Mouse (Mus musculus) embryonic facial prominence, embryonic 13.5 days (tissue): ENCODE results near the gene Gpc5. TPM values are rescaled to one million over a fixed set of nuclear protein-coding genes. Genes with fewer than 3 reads are reported as not detected.

Experiments used
- ATAC-seq: fragments of 200-750 bp; cut with Nextera tagmentation; 2 replicates; pipeline ENCODE4 v1.8.0; 2017; ENCODE audit warnings: low read depth; ENCODE audit not compliant: insufficient number of reproducible peaks, insufficient read depth, low FRiP score, low TSS enrichment
- H3K27ac ChIP-seq: fragments of 300-500 bp; sonication (generic); 2 replicates; pipeline ENCODE4 v1.5.1; 2015; ENCODE audit warnings: moderate library complexity, mild to moderate bottlenecking, inconsistent platforms
- H3K27me3 ChIP-seq: fragments of 300-500 bp; sonication (generic); 2 replicates; pipeline ENCODE4 v1.6.1; 2015; ENCODE audit warnings: mild to moderate bottlenecking, inconsistent platforms
- H3K36me3 ChIP-seq: fragments of 300-500 bp; sonication (generic); 2 replicates; pipeline ENCODE4 v1.6.1; 2015; ENCODE audit warnings: mild to moderate bottlenecking, inconsistent platforms
- H3K4me1 ChIP-seq: fragments of 300-500 bp; sonication (generic); 2 replicates; pipeline ENCODE4 v1.6.1; 2015; ENCODE audit warnings: inconsistent platforms
- H3K4me2 ChIP-seq: fragments of 300-500 bp; sonication (generic); 2 replicates; pipeline ENCODE4 v1.6.1; 2015; ENCODE audit warnings: moderate library complexity, mild to moderate bottlenecking, inconsistent platforms
- H3K4me3 ChIP-seq: fragments of 300-500 bp; sonication (generic); 2 replicates; pipeline ENCODE4 v1.5.1; 2015; ENCODE audit warnings: mild to moderate bottlenecking, inconsistent platforms
- H3K9ac ChIP-seq: fragments of 300-500 bp; sonication (generic); 2 replicates; pipeline ENCODE4 v1.6.1; 2015; ENCODE audit warnings: mild to moderate bottlenecking, inconsistent platforms
- H3K9me3 ChIP-seq: fragments of 300-500 bp; sonication (generic); 2 replicates; pipeline ENCODE4 v1.6.1; 2016; ENCODE audit warnings: inconsistent platforms
- WGBS: fragments of 180-500 bp; shearing (Covaris S2); methylation state at CpG from one replicate; pipeline ENCODE4 v1.1.7; 2015; ENCODE audit warnings: mixed read lengths; 5-methylcytosine and 5-hydroxymethylcytosine counted together
- polyA plus RNA-seq: library from polyadenylated mRNA; unstranded; fragments of >200 nt; fragmentation: Nextera tagmentation; extraction: Ambion mirVana; gene quantifications from 2 replicates; pipeline ENCODE4 v1.2.1, GENCODE M21; 2015

Gene Gpc5
- polyA plus RNA-seq, 1 experiment from 2014 or later: 1.5 TPM

GRCm38 (mm10) chr14:115444789-115445770 is 353.1 kb downstream of the Gpc5 start:
- WGBS: 78% methylated on average over 10 of the region's 10 CpGs
- Histone ChIP-seq H3K4me3 (no peak overlapping the region), H3K27me3 (no peaks in the 10 kb centered on the region), H3K9me3 (no peaks in the 10 kb centered on the region), H3K9ac (no peak overlapping the region), H3K36me3 (no peaks in the 10 kb centered on the region), H3K4me2 (no peak overlapping the region), H3K4me1 (no peaks in the 10 kb centered on the region), H3K27ac (no peak overlapping the region)
- no peak for ATAC-seq

DNA sequence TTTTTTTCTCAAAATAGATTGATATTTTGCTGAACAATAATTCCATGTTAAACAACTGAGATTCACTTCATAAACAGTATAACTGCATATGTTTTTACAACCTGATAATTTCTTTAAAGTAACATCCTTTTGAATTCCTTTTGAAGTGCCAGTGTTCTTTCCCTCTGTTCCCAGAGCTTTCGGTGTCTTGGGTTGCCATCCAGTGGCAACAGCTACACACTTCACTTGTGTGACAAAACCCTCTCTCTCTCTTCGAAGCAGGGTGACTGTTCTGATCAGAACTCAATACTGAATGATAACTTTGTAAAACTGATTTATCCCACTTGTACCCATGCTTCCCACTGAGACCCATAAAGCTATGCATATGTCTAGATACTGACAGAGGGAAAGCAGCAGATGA is 358.9 kb downstream of the Gpc5 start:
- ATAC-seq: no peak
- Histone ChIP-seq H3K9ac (no peak overlapping the region), H3K36me3 (no peaks in the 10 kb centered on the region), H3K4me1 (no peaks in the 10 kb centered on the region), H3K9me3 (no peaks in the 10 kb centered on the region), H3K4me2 (no peak overlapping the region), H3K4me3 (no peak overlapping the region), H3K27me3 (no peaks in the 10 kb centered on the region), H3K27ac (no peak overlapping the region)
- WGBS: 50% methylated on average over 2 of the region's 2 CpGs

DNA sequence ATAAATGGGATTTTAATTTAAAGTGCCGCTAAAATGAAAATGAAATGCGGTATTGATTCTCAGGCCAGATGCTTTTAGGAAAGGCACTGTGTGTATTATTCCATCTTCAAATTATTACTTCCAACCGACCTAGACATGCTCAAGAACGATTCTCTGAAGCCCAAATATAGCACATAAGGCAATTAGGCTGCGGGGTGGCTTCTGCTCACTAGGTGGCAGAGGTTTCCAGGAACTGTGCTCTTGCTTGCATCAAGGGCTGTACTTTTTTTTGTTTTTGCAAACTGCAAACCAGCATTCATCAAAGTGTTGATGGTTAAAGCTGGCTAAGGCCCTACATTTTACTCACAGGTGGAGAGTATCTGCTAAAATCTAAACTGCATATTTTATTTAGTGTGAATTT is 375.9 kb downstream of the Gpc5 start:
- no peaks in the 10 kb centered on the region for H3K27me3 ChIP-seq
- 56% methylated on average over 5 of the region's 5 CpGs for WGBS
- H3K4me2 ChIP-seq: no peak overlapping the region
- no peaks in the 10 kb centered on the region for H3K36me3 ChIP-seq
- H3K9me3 ChIP-seq: no peaks in the 10 kb centered on the region
- peaks cover 3% of the 10 kb centered on the region; the same call in 1 of the 2 replicates for H3K4me1 ChIP-seq
- H3K4me3 ChIP-seq: no peak overlapping the region
- H3K9ac ChIP-seq: no peak overlapping the region
- ATAC-seq: no peak
- H3K27ac ChIP-seq: no peak overlapping the region

- no peaks in the 10 kb centered on the region for H3K36me3 ChIP-seq
- WGBS: 47% methylated on average over 4 of the region's 4 CpGs
- H3K4me3 ChIP-seq: no peak overlapping the region
- H3K4me1 ChIP-seq: peaks cover 7% of the 10 kb centered on the region; the same call in 1 of the 2 replicates
- no peak for ATAC-seq
- no peaks in the 10 kb centered on the region for H3K9me3 ChIP-seq
- no peak overlapping the region for H3K4me2 ChIP-seq
- H3K27me3 ChIP-seq: no peaks in the 10 kb centered on the region
- no peak overlapping the region for H3K27ac ChIP-seq
- no peak overlapping the region for H3K9ac ChIP-seq
These were observed 383.2 kb downstream of the Gpc5 start for GRCm38 (mm10) chr14:115475234-115475633.

DNA sequence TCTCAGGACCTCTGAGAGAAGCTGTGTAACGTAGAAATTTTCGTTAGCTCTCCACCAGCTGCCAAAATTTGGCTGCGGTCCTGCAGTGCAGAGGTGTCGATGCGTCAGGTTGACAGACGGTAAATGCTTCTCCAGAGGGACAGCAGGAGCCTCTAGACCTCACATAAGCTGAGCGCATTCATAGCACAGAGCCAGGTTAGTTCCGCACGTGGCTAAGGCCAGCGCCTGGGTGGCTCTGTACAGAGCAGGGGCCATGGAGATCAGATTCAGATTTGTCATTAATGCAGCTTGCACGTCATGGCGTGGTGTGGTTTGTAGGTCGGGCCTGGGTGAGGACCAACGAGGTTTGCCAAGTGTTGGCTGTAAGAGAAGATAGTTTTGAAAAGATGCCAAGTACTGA is 385.3 kb downstream of the Gpc5 start:
- ATAC-seq: no peak
- H3K36me3 ChIP-seq: no peaks in the 10 kb centered on the region
- peaks cover 7% of the 10 kb centered on the region; the same call in 1 of the 2 replicates for H3K4me1 ChIP-seq
- no peaks in the 10 kb centered on the region for H3K9me3 ChIP-seq
- no peak overlapping the region for H3K27ac ChIP-seq
- H3K4me3 ChIP-seq: no peak overlapping the region
- WGBS: 68% methylated on average over 14 of the region's 14 CpGs
- no peaks in the 10 kb centered on the region for H3K27me3 ChIP-seq
- no peak overlapping the region for H3K4me2 ChIP-seq
- no peak overlapping the region for H3K9ac ChIP-seq

DNA sequence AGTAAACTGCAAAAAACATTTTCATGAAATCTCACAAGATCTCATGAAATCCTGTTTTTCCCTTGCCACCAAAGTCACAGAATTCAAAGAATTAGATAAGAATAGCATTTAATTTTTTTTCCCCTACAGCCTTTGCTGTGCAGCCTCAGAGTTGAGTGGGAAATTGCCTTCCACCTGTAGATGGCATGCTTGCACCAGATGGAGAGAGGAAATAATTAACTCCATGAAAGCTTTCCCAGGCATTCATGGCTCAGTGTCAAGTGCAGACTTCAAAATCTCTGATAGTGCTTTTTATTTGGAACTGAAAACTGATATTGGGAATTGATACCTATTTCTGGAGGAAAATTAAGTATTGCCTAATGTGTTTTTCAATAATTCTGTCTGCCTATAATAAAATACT is 393.1 kb downstream of the Gpc5 start:
- H3K4me2 ChIP-seq: no peak overlapping the region
- H3K4me1 ChIP-seq: no peaks in the 10 kb centered on the region
- H3K36me3 ChIP-seq: no peaks in the 10 kb centered on the region
- H3K4me3 ChIP-seq: no peak overlapping the region
- H3K27me3 ChIP-seq: no peaks in the 10 kb centered on the region; the same call in 1 of the 2 replicates
- H3K9me3 ChIP-seq: no peaks in the 10 kb centered on the region
- ATAC-seq: no peak
- no peak overlapping the region for H3K9ac ChIP-seq
- no peak overlapping the region for H3K27ac ChIP-seq

GRCm38 (mm10) chr14:115500794-115501193 is 408.8 kb downstream of the Gpc5 start:
- no peak overlapping the region for H3K4me3 ChIP-seq
- no peaks in the 10 kb centered on the region for H3K27me3 ChIP-seq
- 47% methylated on average over 6 of the region's 6 CpGs for WGBS
- no peaks in the 10 kb centered on the region for H3K4me1 ChIP-seq
- H3K9me3 ChIP-seq: no peaks in the 10 kb centered on the region
- H3K9ac ChIP-seq: no peak overlapping the region
- ATAC-seq: no peak
- H3K4me2 ChIP-seq: no peak overlapping the region
- H3K36me3 ChIP-seq: no peaks in the 10 kb centered on the region
- no peak overlapping the region for H3K27ac ChIP-seq

- Histone ChIP-seq H3K4me3 (no peak overlapping the region), H3K36me3 (no peaks in the 10 kb centered on the region), H3K9ac (no peak overlapping the region), H3K4me1 (no peaks in the 10 kb centered on the region), H3K9me3 (no peaks in the 10 kb centered on the region), H3K27ac (no peak overlapping the region), H3K27me3 (no peaks in the 10 kb centered on the region), H3K4me2 (no peak overlapping the region)
- WGBS: 73% methylated on average over 4 of the region's 4 CpGs
- no peak for ATAC-seq
These were observed 454.7 kb downstream of the Gpc5 start for GRCm38 (mm10) chr14:115546516-115547282.

GRCm38 (mm10) chr14:115551996-115552395 is 460.0 kb downstream of the Gpc5 start:
- 71% methylated on average over 4 of the region's 4 CpGs for WGBS
- no peak overlapping the region for H3K4me2 ChIP-seq
- H3K27ac ChIP-seq: no peak overlapping the region
- ATAC-seq: no peak
- no peak overlapping the region for H3K9ac ChIP-seq
- no peaks in the 10 kb centered on the region for H3K36me3 ChIP-seq
- H3K27me3 ChIP-seq: no peaks in the 10 kb centered on the region
- no peaks in the 10 kb centered on the region for H3K9me3 ChIP-seq
- H3K4me1 ChIP-seq: no peaks in the 10 kb centered on the region
- H3K4me3 ChIP-seq: no peak overlapping the region

- 0 out of 2 replicates have a peak, but pooled peaks cover 3% of the 10 kb centered on the region for H3K9me3 ChIP-seq
- H3K9ac ChIP-seq: no peak overlapping the region
- H3K4me2 ChIP-seq: no peak overlapping the region
- WGBS: 55% methylated on average over 3 of the region's 3 CpGs
- no peaks in the 10 kb centered on the region for H3K27me3 ChIP-seq
- no peak for ATAC-seq
- no peaks in the 10 kb centered on the region for H3K36me3 ChIP-seq
- H3K4me3 ChIP-seq: no peak overlapping the region
- H3K27ac ChIP-seq: no peak overlapping the region
- H3K4me1 ChIP-seq: no peaks in the 10 kb centered on the region
These were observed 488.6 kb downstream of the Gpc5 start for GRCm38 (mm10) chr14:115580466-115581255.

DNA sequence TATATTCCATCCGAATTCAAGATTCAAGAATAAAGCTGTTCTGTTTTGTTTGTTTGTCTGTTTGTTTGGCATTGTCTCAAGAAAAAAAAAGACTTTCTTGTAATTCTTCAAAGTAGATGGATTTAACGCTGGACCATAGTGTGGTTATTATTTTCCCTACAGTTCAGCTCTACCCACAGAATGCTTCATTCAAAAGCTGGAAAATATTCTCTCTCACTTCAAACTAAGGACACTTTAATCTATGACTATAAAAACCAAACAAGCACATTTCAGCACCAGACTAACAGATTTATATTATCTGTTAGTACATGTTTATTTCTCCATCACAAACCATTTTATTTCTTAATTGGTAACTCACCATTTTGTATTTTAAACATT is 489.2 kb downstream of the Gpc5 start:
- no peak for ATAC-seq
- Histone ChIP-seq H3K27me3 (no peaks in the 10 kb centered on the region), H3K27ac (no peak overlapping the region), H3K36me3 (no peaks in the 10 kb centered on the region), H3K4me2 (no peak overlapping the region), H3K4me3 (no peak overlapping the region), H3K4me1 (no peaks in the 10 kb centered on the region), H3K9ac (no peak overlapping the region), H3K9me3 (0 out of 2 replicates have a peak, but pooled peaks cover 3% of the 10 kb centered on the region)
- WGBS: 84% methylated on average over 2 of the region's 2 CpGs
